Mouse (Mus musculus) inflammation-experienced regulatory T-cells, adult 16 weeks (primary cell): ENCODE data around the gene Gm10600. TPM values are rescaled to one million over a fixed set of nuclear protein-coding genes. Genes with fewer than 3 reads are reported as not detected.

Experiments used
- polyA plus RNA-seq: library from polyadenylated mRNA; unstranded; fragments of 100-300 nt; shearing (Covaris generic); gene quantifications from one replicate; pipeline ENCODE4 v1.2.1, GENCODE M21; 2017

The Gm10600 gene
- not detected for polyA plus RNA-seq

DNA sequence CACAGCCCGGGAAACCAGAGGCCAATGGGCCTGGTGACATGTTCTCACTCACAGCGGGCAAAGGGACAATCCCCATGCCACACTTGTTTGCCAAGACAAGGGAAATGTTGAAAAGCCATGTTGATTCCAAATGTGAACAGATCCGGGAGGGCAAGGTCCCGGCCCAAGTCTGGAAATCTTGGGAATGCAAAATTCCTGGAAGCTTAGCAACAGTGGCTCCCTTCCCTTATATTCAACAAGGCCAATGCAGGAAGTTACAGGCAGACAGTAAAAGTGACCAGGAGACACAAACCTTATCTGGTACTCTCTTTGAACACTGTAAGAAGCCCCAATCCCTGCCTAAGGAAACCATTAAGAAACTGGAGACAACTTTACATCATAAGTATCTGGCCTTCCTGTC is at the start of gene Gm10600:
Gene Gm10600 (plus strand): TSS at position 301 of the 400 bp plus-strand sequence.

DNA sequence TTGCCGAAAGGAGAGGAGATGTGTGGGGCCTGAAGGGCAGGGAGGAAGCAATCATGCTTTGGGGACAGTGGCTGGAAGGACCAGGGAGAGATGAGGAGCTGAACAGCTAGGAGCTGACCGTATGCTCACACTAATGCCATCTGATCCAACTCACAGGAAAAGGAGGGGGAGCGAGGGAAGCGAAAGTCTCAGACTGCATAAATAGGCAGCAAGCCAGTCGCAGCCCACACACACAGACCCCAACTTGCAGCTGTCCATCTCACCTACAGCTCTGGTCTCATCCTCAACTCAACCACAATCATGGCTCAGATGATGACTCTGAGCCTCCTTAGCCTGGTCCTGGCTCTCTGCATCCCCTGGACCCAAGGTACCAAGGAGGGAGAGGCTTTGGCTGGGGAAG is 15.0 kb downstream of the Gm10600 start, which contains the start of gene Ccl21b:
Gene Ccl21b (plus strand): TSS at position 301 of the 400 bp plus-strand sequence.

Other genes with a start within 250 kb of the Gm10600 start
- not detected for gene Gm21093, start 205.9 kb upstream of the Gm10600 start, polyA plus RNA-seq
- not detected for gene Gm3893, start 149.4 kb upstream of the Gm10600 start, polyA plus RNA-seq
- not detected for gene Gm13304, start 125.8 kb upstream of the Gm10600 start, polyA plus RNA-seq
- gene Gm13306, start 87.2 kb upstream of the Gm10600 start, polyA plus RNA-seq, result not detected
- gene Gm13305, start 72.0 kb upstream of the Gm10600 start, polyA plus RNA-seq, result not detected
- not detected for gene Ccl21b, start 15.1 kb downstream of the Gm10600 start, polyA plus RNA-seq
- not detected for gene Gm21953, start 53.6 kb downstream of the Gm10600 start, polyA plus RNA-seq
- not detected for gene Fam205a3, start 77.7 kb downstream of the Gm10600 start, polyA plus RNA-seq
- not detected for gene Gm21586, start 198.7 kb downstream of the Gm10600 start, polyA plus RNA-seq
- gene Gm2163, start 226.1 kb downstream of the Gm10600 start, polyA plus RNA-seq, result not detected